Mouse (Mus musculus): ENCODE measurements around the gene Gria2. TPM values are rescaled to one million over a fixed set of nuclear protein-coding genes. Genes with fewer than 3 reads are reported as not detected.

The Gria2 gene
- polyA plus RNA-seq, 1 experiment from 2014 or later, result 2.7 TPM

GRCm38 (mm10) chr3:80773232-80773631 is 29.4 kb downstream of the Gria2 start:
- no peak for ATAC-seq (ENCODE audit: insufficient read depth, low FRiP score, low read depth)
- H3K36me3 ChIP-seq, result no peaks in the 10 kb centered on the region
- no peaks in the 10 kb centered on the region for H3K4me1 ChIP-seq
- H3K4me2 ChIP-seq, result no peak overlapping the region
- H3K9me3 ChIP-seq, result no peaks in the 10 kb centered on the region
- WGBS, result 83% methylated on average over 4 of the region's 4 CpGs
- no peak overlapping the region for H3K9ac ChIP-seq
- no peaks in the 10 kb centered on the region for H3K27me3 ChIP-seq (replicated peaks)
- no peak overlapping the region for H3K4me3 ChIP-seq (replicated peaks)
- H3K27ac ChIP-seq, result no peak overlapping the region

DNA sequence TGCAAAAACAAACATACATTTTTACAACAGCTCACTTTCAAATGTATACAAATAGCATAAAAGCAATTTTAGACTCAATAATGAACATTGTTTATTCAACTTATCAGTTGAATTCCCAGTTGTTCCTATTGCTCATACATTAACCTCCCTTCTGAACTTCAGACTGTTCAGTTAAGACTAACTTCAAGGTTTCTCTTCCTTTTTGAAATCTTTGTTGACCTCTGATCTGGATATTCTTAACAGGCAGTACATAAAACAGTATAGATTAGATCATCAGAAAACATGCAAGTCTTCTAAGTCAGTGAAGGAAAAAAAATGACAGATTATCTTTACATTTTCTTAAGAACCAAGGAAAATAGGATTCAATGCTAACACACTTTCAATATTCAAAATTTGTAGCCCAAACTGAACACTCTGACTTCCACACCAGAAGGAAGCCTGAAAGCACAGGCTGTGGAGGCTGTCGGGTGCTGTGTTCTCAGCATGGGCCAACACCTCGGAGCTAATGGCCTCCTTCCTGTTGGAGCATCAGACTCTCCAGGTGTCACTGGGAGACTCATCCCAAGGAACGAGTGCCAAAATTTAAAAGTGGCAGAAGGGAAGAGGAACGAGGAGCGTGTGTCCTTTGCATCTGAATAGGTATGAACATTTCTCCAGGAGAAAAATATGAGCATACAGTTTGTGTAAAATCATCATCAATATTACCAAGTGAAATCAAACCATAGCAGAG is 33.0 kb downstream of the Gria2 start:
- no peak overlapping the region for H3K27ac ChIP-seq
- H3K9me3 ChIP-seq, result no peaks in the 10 kb centered on the region
- H3K4me1 ChIP-seq, result no peaks in the 10 kb centered on the region
- H3K9ac ChIP-seq, result no peak overlapping the region
- H3K4me3 ChIP-seq (replicated peaks), result no peak overlapping the region
- H3K36me3 ChIP-seq, result no peaks in the 10 kb centered on the region
- ATAC-seq (ENCODE audit: insufficient read depth, low FRiP score, low read depth), result no peak
- H3K27me3 ChIP-seq (replicated peaks), result no peaks in the 10 kb centered on the region
- 63% methylated on average over 5 of the region's 5 CpGs for WGBS
- no peak overlapping the region for H3K4me2 ChIP-seq

- Histone ChIP-seq H3K36me3 (no peaks in the 10 kb centered on the region), H3K4me3 (replicated peaks) (no peak overlapping the region), H3K27me3 (replicated peaks) (no peaks in the 10 kb centered on the region), H3K9ac (no peak overlapping the region), H3K4me2 (no peak overlapping the region), H3K9me3 (no peaks in the 10 kb centered on the region), H3K27ac (no peak overlapping the region), H3K4me1 (no peaks in the 10 kb centered on the region)
- no peak for ATAC-seq (ENCODE audit: insufficient read depth, low FRiP score, low read depth)
- WGBS, result 74% methylated on average over 4 of the region's 4 CpGs
Observed at GRCm38 (mm10) chr3:80758955-80759354, 43.7 kb downstream of the Gria2 start.

DNA sequence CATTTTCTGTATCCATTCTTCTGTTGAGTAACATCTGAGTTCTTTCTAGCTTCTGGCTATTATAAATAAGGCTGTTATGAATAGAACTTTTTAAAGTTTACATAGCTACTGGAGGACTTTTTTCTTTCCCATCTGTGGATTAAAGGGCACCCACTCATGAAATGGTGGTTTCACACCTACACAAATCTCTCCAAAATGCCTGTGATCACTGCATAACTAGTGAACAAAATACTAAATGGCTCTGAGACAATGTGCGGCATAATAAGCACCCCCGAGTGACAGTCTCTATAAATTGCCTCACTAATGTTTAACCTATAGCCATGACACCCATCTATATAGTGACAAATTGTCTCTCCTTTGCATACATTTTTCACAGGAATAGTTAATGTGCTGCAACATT is 44.3 kb downstream of the Gria2 start:
- no peak overlapping the region for H3K27ac ChIP-seq
- 60% methylated on average over 2 of the region's 2 CpGs for WGBS

GRCm38 (mm10) chr3:80750786-80751185 is 51.8 kb downstream of the Gria2 start:
- Histone ChIP-seq H3K27me3 (replicated peaks) (no peaks in the 10 kb centered on the region), H3K4me2 (no peak overlapping the region), H3K4me3 (replicated peaks) (no peak overlapping the region), H3K9me3 (no peaks in the 10 kb centered on the region), H3K27ac (no peak overlapping the region), H3K36me3 (no peaks in the 10 kb centered on the region), H3K4me1 (no peaks in the 10 kb centered on the region), H3K9ac (no peak overlapping the region)
- ATAC-seq (ENCODE audit: insufficient read depth, low FRiP score, low read depth), result no peak

More for the DNA sequence above, 44.3 kb downstream of the Gria2 start:
- Histone ChIP-seq H3K9ac (no peak overlapping the region), H3K4me2 (no peak overlapping the region), H3K27me3 (replicated peaks) (no peaks in the 10 kb centered on the region), H3K9me3 (no peaks in the 10 kb centered on the region), H3K36me3 (no peaks in the 10 kb centered on the region), H3K4me1 (no peaks in the 10 kb centered on the region), H3K4me3 (replicated peaks) (no peak overlapping the region)
- no peak for ATAC-seq (ENCODE audit: insufficient read depth, low FRiP score, low read depth)

DNA sequence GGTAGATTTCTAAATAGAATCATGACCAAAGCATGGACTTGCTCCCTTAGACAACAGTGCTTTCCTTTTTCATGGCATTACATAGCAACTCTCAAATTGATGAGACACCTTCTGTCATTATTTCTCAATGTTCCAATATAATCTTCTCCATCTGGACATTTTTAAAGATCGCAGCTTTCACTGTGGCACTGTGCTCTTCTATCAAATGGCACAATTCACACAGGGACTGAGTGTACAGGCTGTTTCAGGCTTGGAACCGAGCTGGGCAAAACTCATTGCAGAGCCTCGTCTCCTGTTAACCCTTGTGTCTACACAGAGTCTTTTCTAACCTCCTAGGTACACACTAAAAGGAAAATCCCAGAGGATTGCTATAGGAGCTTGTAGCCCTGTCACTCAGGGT is 77.4 kb downstream of the Gria2 start:
- Histone ChIP-seq H3K36me3 (no peaks in the 10 kb centered on the region), H3K27ac (no peak overlapping the region), H3K4me1 (no peaks in the 10 kb centered on the region), H3K4me2 (no peak overlapping the region), H3K9ac (no peak overlapping the region), H3K9me3 (no peaks in the 10 kb centered on the region), H3K4me3 (replicated peaks) (no peak overlapping the region), H3K27me3 (replicated peaks) (no peaks in the 10 kb centered on the region)
- 61% methylated on average over 3 of the region's 3 CpGs for WGBS
- no peak for ATAC-seq (ENCODE audit: insufficient read depth, low FRiP score, low read depth)

GRCm38 (mm10) chr3:80713123-80713522 is 89.5 kb downstream of the Gria2 start:
- H3K9ac ChIP-seq, result no peak overlapping the region
- no peaks in the 10 kb centered on the region for H3K36me3 ChIP-seq
- no peak overlapping the region for H3K4me3 ChIP-seq (replicated peaks)
- no peaks in the 10 kb centered on the region for H3K27me3 ChIP-seq (replicated peaks)
- no peak overlapping the region for H3K4me2 ChIP-seq
- no peak for ATAC-seq (ENCODE audit: insufficient read depth, low FRiP score, low read depth)
- no peak overlapping the region for H3K27ac ChIP-seq
- no peaks in the 10 kb centered on the region for H3K4me1 ChIP-seq
- no peaks in the 10 kb centered on the region for H3K9me3 ChIP-seq
- 43% methylated on average over 3 of the region's 3 CpGs for WGBS

DNA sequence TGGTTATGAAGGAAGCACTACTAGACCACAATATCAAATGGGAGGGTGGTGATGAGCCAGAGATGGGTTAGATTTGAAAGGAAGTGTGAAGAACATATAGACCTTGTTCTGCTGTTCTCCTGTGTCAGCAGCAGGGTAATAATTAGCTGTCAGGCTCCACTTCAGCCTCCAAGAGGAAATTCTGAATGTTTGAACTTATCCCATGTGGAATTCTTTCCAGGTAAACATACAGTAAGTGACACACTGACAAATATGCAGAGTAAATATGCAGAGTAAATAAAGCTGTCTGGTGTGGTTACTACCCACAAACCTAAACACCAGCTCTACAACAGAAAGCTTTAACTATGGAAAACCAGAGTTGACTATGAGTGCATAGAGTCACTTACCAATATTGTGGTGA is 93.6 kb downstream of the Gria2 start:
- Histone ChIP-seq H3K4me3 (replicated peaks) (no peak overlapping the region), H3K27me3 (replicated peaks) (no peaks in the 10 kb centered on the region), H3K4me1 (no peaks in the 10 kb centered on the region), H3K9me3 (no peaks in the 10 kb centered on the region), H3K9ac (no peak overlapping the region), H3K36me3 (no peaks in the 10 kb centered on the region), H3K27ac (no peak overlapping the region), H3K4me2 (no peak overlapping the region)
- no peak for ATAC-seq (ENCODE audit: insufficient read depth, low FRiP score, low read depth)

DNA sequence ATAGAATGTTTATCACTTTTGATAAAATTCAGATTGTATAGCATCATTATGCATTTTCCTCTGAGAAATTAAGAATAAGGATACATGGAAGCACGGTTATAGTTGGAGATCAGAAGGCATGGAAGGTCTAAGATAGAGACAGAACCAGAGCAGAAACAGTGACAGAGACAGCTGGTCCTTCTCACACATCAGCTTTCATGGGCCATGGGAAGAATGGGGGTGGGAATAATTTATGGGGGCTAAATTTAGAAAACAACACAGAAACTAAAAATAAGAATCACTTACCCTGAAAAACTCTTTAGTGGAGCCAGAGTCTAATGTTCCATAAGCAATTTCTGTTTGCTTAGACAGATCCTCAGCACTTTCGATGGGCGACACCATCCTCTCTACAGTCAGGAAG is 100.5 kb downstream of the Gria2 start:
- ATAC-seq (ENCODE audit: insufficient read depth, low FRiP score, low read depth), result no peak
- H3K4me2 ChIP-seq, result no peak overlapping the region
- no peaks in the 10 kb centered on the region for H3K36me3 ChIP-seq
- no peaks in the 10 kb centered on the region for H3K27me3 ChIP-seq (replicated peaks)
- H3K27ac ChIP-seq, result no peak overlapping the region
- H3K4me3 ChIP-seq (replicated peaks), result no peak overlapping the region
- no peaks in the 10 kb centered on the region for H3K9me3 ChIP-seq
- H3K4me1 ChIP-seq, result no peaks in the 10 kb centered on the region
- H3K9ac ChIP-seq, result no peak overlapping the region
- 83% methylated on average over 3 of the region's 3 CpGs for WGBS

DNA sequence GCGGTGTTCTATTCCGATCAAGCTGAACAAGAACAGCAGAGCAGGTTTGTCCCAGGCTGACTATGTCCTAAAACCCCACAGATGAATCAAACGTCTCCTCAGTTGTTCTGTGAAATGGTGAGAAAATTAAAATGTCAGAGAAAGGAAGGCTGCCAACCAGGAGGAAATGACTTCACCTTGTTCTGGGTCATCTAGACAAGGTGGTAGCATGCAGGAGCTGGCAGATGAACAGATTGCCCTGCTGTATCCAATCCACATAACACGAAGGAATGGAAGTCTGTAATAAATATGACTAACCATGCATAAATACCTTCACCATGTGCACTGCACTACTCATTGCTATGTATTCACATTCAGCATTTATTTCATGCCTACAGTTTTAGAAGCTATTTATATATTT is 105.1 kb downstream of the Gria2 start:
- Histone ChIP-seq H3K9me3 (no peaks in the 10 kb centered on the region), H3K27me3 (replicated peaks) (no peaks in the 10 kb centered on the region), H3K36me3 (no peaks in the 10 kb centered on the region), H3K4me2 (no peak overlapping the region), H3K4me3 (replicated peaks) (no peak overlapping the region), H3K27ac (no peak overlapping the region), H3K4me1 (no peaks in the 10 kb centered on the region), H3K9ac (no peak overlapping the region)
- no peak for ATAC-seq (ENCODE audit: insufficient read depth, low FRiP score, low read depth)
- 80% methylated on average over 4 of the region's 4 CpGs for WGBS

- no peak overlapping the region for H3K27ac ChIP-seq
- 95% methylated on average over 8 of the region's 8 CpGs for WGBS
- no peak overlapping the region for H3K9ac ChIP-seq
- no peak for ATAC-seq (ENCODE audit: insufficient read depth, low FRiP score, low read depth)
- H3K27me3 ChIP-seq (replicated peaks), result no peaks in the 10 kb centered on the region
- no peaks in the 10 kb centered on the region for H3K36me3 ChIP-seq
- no peaks in the 10 kb centered on the region for H3K4me1 ChIP-seq
- H3K9me3 ChIP-seq, result no peaks in the 10 kb centered on the region
- no peak overlapping the region for H3K4me3 ChIP-seq (replicated peaks)
- H3K4me2 ChIP-seq, result no peak overlapping the region
Observed at GRCm38 (mm10) chr3:80694965-80695364, 107.7 kb downstream of the Gria2 start.

GRCm38 (mm10) chr3:80665105-80665504 is 137.5 kb downstream of the Gria2 start:
- H3K4me2 ChIP-seq, result no peak overlapping the region
- H3K27ac ChIP-seq, result no peak overlapping the region
- no peaks in the 10 kb centered on the region for H3K9me3 ChIP-seq
- H3K4me3 ChIP-seq (replicated peaks), result no peak overlapping the region
- no peak overlapping the region for H3K9ac ChIP-seq
- no peaks in the 10 kb centered on the region for H3K27me3 ChIP-seq (replicated peaks)
- no peaks in the 10 kb centered on the region for H3K4me1 ChIP-seq
- no peaks in the 10 kb centered on the region for H3K36me3 ChIP-seq
- no peak for ATAC-seq (ENCODE audit: insufficient read depth, low FRiP score, low read depth)
- 68% methylated on average over 5 of the region's 5 CpGs for WGBS

DNA sequence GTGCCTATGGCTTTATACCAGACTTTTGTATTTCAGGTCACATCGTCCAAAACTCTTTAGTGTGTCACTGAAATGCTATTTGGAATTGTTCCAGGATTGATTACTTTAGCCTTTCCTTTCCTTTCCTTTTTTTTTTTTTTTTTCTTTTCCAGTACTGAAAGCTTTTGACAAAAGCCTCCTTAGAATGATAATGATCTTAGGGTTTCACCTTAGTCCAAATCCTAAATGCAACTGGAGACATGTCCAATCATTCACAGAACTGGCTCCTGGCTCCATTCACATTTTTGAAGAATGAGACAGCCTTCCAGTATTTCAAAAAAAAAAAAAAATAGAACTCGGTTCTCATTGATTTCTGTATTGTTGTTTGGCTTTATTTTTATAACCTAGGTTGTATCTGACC is 139.3 kb downstream of the Gria2 start:
- no peak overlapping the region for H3K4me3 ChIP-seq (replicated peaks)
- H3K9me3 ChIP-seq, result no peaks in the 10 kb centered on the region
- H3K9ac ChIP-seq, result no peak overlapping the region
- H3K27ac ChIP-seq, result no peak overlapping the region
- ATAC-seq (ENCODE audit: insufficient read depth, low FRiP score, low read depth), result no peak
- no peaks in the 10 kb centered on the region for H3K36me3 ChIP-seq
- H3K4me1 ChIP-seq, result no peaks in the 10 kb centered on the region
- WGBS, result 47% methylated on average over 2 of the region's 2 CpGs
- no peaks in the 10 kb centered on the region for H3K27me3 ChIP-seq (replicated peaks)
- H3K4me2 ChIP-seq, result no peak overlapping the region

Data from stomach, embryonic 15.5 days (tissue).